Mouse (Mus musculus) forebrain, embryonic 11.5 days (tissue): ENCODE results near the gene Ccdc40. TPM values are rescaled to one million over a fixed set of nuclear protein-coding genes. Genes with fewer than 3 reads are reported as not detected.
A peak's percentile ranks its signal among the peaks of the same experiment; 100 is the strongest.

Source experiments
- ATAC-seq: fragments of 200-750 bp; cut with Nextera tagmentation; replicated peaks from 2 replicates; pipeline ENCODE4 v1.8.0; 2017; ENCODE audit warnings: moderate TSS enrichment; ENCODE audit not compliant: low FRiP score
- DNase-seq: peaks from one replicate; pipeline ENCODE4 v3.0.0-alpha.2; 2017; ENCODE audit warnings: low spot score
- H3K27ac ChIP-seq: fragments of 300-500 bp; sonication (generic); 2 replicates; pipeline ENCODE4 v1.5.1; 2014; ENCODE audit warnings: low read depth, low read length
- H3K27me3 ChIP-seq: fragments of 300-500 bp; sonication (generic); 2 replicates; pipeline ENCODE4 v1.6.1; 2014; ENCODE audit warnings: mild to moderate bottlenecking, low read length, mixed read lengths; ENCODE audit not compliant: control insufficient read depth, insufficient read depth
- H3K36me3 ChIP-seq: fragments of 300-500 bp; sonication (generic); 2 replicates; pipeline ENCODE4 v1.6.1; 2014; ENCODE audit warnings: mild to moderate bottlenecking, low read length, moderate library complexity, mixed read lengths; ENCODE audit not compliant: control insufficient read depth, insufficient read depth
- H3K4me1 ChIP-seq: fragments of 300-500 bp; sonication (generic); replicated peaks from 2 replicates; pipeline ENCODE4 v1.6.1; 2014; ENCODE audit warnings: low read length, mixed read lengths; ENCODE audit not compliant: control insufficient read depth, insufficient read depth
- H3K4me2 ChIP-seq: fragments of 300-500 bp; sonication (generic); 2 replicates; pipeline ENCODE4 v1.6.1; 2014; ENCODE audit warnings: low read depth, mild to moderate bottlenecking, low read length, moderate library complexity, mixed read lengths; ENCODE audit not compliant: severe bottlenecking
- H3K4me3 ChIP-seq: fragments of 300-500 bp; sonication (generic); 2 replicates; pipeline ENCODE4 v1.5.1; 2014; ENCODE audit warnings: low read depth, low read length
- H3K9ac ChIP-seq: fragments of 300-500 bp; sonication (generic); 2 replicates; pipeline ENCODE4 v1.6.1; 2014; ENCODE audit warnings: low read length
- H3K9me3 ChIP-seq: fragments of 300-500 bp; sonication (generic); 2 replicates; pipeline ENCODE4 v1.6.1; 2016; ENCODE audit warnings: low read length, mixed read lengths; ENCODE audit not compliant: control insufficient read depth
- WGBS: fragments of 180-500 bp; shearing (Covaris S2); extraction: QIAGEN DNeasy Blood & Tissue Kit; methylation state at CpG from one replicate; pipeline ENCODE4 v1.1.7; 2014; 5-methylcytosine and 5-hydroxymethylcytosine counted together
- polyA plus RNA-seq: library from polyadenylated mRNA; unstranded; fragments of >200 nt; fragmentation: Nextera tagmentation; extraction: Ambion mirVana; gene quantifications from 2 replicates; pipeline ENCODE4 v1.2.1, GENCODE M21; 2014

Ccdc40 gene
- polyA plus RNA-seq, 1 experiment from 2014 or later: 19.5 TPM

GRCm38 (mm10) chr11:119199233-119199601, 29.2 kb upstream of the Ccdc40 start:
- H3K4me1 ChIP-seq: no peaks in the 10 kb centered on the region
- 90% methylated on average over 4 of the region's 4 CpGs for WGBS
- DNase-seq (no peak), ATAC-seq (no peak)
- no peak overlapping the region for H3K9ac ChIP-seq
- H3K36me3 ChIP-seq: no peaks in the 10 kb centered on the region; the same call in 1 of the 2 replicates
- H3K4me2 ChIP-seq: no peak overlapping the region
- no peaks in the 10 kb centered on the region for H3K9me3 ChIP-seq
- H3K4me3 ChIP-seq: no peak overlapping the region
- H3K27me3 ChIP-seq: no peaks in the 10 kb centered on the region
- no peak overlapping the region for H3K27ac ChIP-seq

- WGBS: 43% methylated on average over 5 of the region's 5 CpGs
- no peaks in the 10 kb centered on the region; the same call in 1 of the 2 replicates for H3K9me3 ChIP-seq
- H3K27me3 ChIP-seq: no peaks in the 10 kb centered on the region
- DNase-seq: peak; percentile 75
- no peaks in the 10 kb centered on the region for H3K4me1 ChIP-seq
- ATAC-seq: no peak
- H3K36me3 ChIP-seq: peaks cover 4% of the 10 kb centered on the region; the same call in 1 of the 2 replicates
- no peak overlapping the region for H3K4me3 ChIP-seq
- H3K27ac ChIP-seq: no peak overlapping the region
- no peak overlapping the region for H3K4me2 ChIP-seq
- no peak overlapping the region for H3K9ac ChIP-seq
Measured at GRCm38 (mm10) chr11:119203423-119203822, 24.9 kb upstream of the Ccdc40 start.

GRCm38 (mm10) chr11:119205738-119206137, 22.6 kb upstream of the Ccdc40 start:
- peaks cover 4% of the 10 kb centered on the region; the same call in 1 of the 2 replicates for H3K36me3 ChIP-seq
- no peaks in the 10 kb centered on the region; the same call in 1 of the 2 replicates for H3K9me3 ChIP-seq
- no peak for ATAC-seq
- no peak overlapping the region for H3K27ac ChIP-seq
- 0 out of 2 replicates have a peak, but pooled peaks cover 1% of the 10 kb centered on the region for H3K4me1 ChIP-seq
- WGBS: 83% methylated on average over 10 of the region's 10 CpGs
- no peaks in the 10 kb centered on the region for H3K27me3 ChIP-seq
- no peak overlapping the region for H3K9ac ChIP-seq
- no peak overlapping the region for H3K4me2 ChIP-seq
- DNase-seq: no peak
- no peak overlapping the region for H3K4me3 ChIP-seq

- H3K4me1 ChIP-seq: 0 out of 2 replicates have a peak, but pooled peaks cover 2% of the 10 kb centered on the region
- H3K27ac ChIP-seq: no peak overlapping the region
- H3K9me3 ChIP-seq: no peaks in the 10 kb centered on the region; the same call in 1 of the 2 replicates
- DNase-seq (peak; percentile 85), ATAC-seq (no peak)
- H3K27me3 ChIP-seq: no peaks in the 10 kb centered on the region
- 26% methylated on average over 5 of the region's 5 CpGs for WGBS
- H3K36me3 ChIP-seq: peaks cover 4% of the 10 kb centered on the region; the same call in 1 of the 2 replicates
- H3K4me3 ChIP-seq: no peak overlapping the region
- H3K9ac ChIP-seq: no peak overlapping the region
- H3K4me2 ChIP-seq: no peak overlapping the region
Measured at GRCm38 (mm10) chr11:119206562-119206961, 21.8 kb upstream of the Ccdc40 start.

- H3K36me3 ChIP-seq: peaks cover 4% of the 10 kb centered on the region; the same call in 1 of the 2 replicates
- no peak for DNase-seq
Measured at GRCm38 (mm10) chr11:119207986-119208385, 20.4 kb upstream of the Ccdc40 start.

GRCm38 (mm10) chr11:119208870-119209370, 19.5 kb upstream of the Ccdc40 start:
- no peaks in the 10 kb centered on the region; the same call in 1 of the 2 replicates for H3K9me3 ChIP-seq
- no peak overlapping the region for H3K9ac ChIP-seq
- H3K36me3 ChIP-seq: peaks cover 4% of the 10 kb centered on the region; the same call in 1 of the 2 replicates
- no peaks in the 10 kb centered on the region for H3K27me3 ChIP-seq
- WGBS: 92% methylated on average over 20 of the region's 20 CpGs
- H3K4me1 ChIP-seq: 0 out of 2 replicates have a peak, but pooled peaks cover 2% of the 10 kb centered on the region
- H3K4me2 ChIP-seq: no peak overlapping the region
- no peak overlapping the region for H3K27ac ChIP-seq
- H3K4me3 ChIP-seq: no peak overlapping the region
- DNase-seq (no peak), ATAC-seq (no peak)

More at GRCm38 (mm10) chr11:119207986-119208385, 20.4 kb upstream of the Ccdc40 start:
- no peak for ATAC-seq
- H3K9ac ChIP-seq: no peak overlapping the region
- no peak overlapping the region for H3K4me2 ChIP-seq
- H3K27me3 ChIP-seq: no peaks in the 10 kb centered on the region
- no peaks in the 10 kb centered on the region; the same call in 1 of the 2 replicates for H3K9me3 ChIP-seq
- WGBS: 84% methylated on average over 6 of the region's 6 CpGs
- no peak overlapping the region for H3K4me3 ChIP-seq
- H3K27ac ChIP-seq: no peak overlapping the region
- 0 out of 2 replicates have a peak, but pooled peaks cover 2% of the 10 kb centered on the region for H3K4me1 ChIP-seq

- ATAC-seq (no peak), DNase-seq (no peak)
- no peak overlapping the region for H3K27ac ChIP-seq
- 86% methylated on average over 10 of the region's 10 CpGs for WGBS
- no peak overlapping the region for H3K4me2 ChIP-seq
- H3K9me3 ChIP-seq: no peaks in the 10 kb centered on the region; the same call in 1 of the 2 replicates
- peaks cover 2% of the 10 kb centered on the region; the same call in 1 of the 2 replicates for H3K4me1 ChIP-seq
- H3K9ac ChIP-seq: no peak overlapping the region
- no peaks in the 10 kb centered on the region for H3K27me3 ChIP-seq
- peaks cover 4% of the 10 kb centered on the region; the same call in 1 of the 2 replicates for H3K36me3 ChIP-seq
- no peak overlapping the region for H3K4me3 ChIP-seq
Measured at GRCm38 (mm10) chr11:119209371-119210025, 18.9 kb upstream of the Ccdc40 start.

GRCm38 (mm10) chr11:119210321-119211100, 17.9 kb upstream of the Ccdc40 start:
- no peaks in the 10 kb centered on the region for H3K27me3 ChIP-seq
- H3K4me3 ChIP-seq: no peak overlapping the region
- DNase-seq: no peak
- H3K9ac ChIP-seq: no peak overlapping the region
- no peak overlapping the region for H3K27ac ChIP-seq
- ATAC-seq: no peak
- H3K4me2 ChIP-seq: no peak overlapping the region
- H3K9me3 ChIP-seq: no peaks in the 10 kb centered on the region; the same call in 1 of the 2 replicates
- peaks cover 4% of the 10 kb centered on the region; the same call in 1 of the 2 replicates for H3K36me3 ChIP-seq
- WGBS: 54% methylated on average over 32 of the region's 32 CpGs
- peaks cover 8% of the 10 kb centered on the region; the same call in 1 of the 2 replicates for H3K4me1 ChIP-seq
